Mouse (Mus musculus) thymus, adult 2 months (tissue): Measurements from ENCODE around the gene C5ar2. TPM values are rescaled to one million over a fixed set of nuclear protein-coding genes. Genes with fewer than 3 reads are reported as not detected.

ENCODE experiments used
- DNase-seq: peaks from one replicate; pipeline ENCODE4 v3.0.0; 2021
- H3K27ac ChIP-seq: fragments of 200-500 bp; 2 replicates; pipeline ENCODE4 v1.5.1; 2012; ENCODE audit warnings: low read length, control low read depth; ENCODE audit not compliant: control insufficient read depth, insufficient read depth
- H3K27me3 ChIP-seq: fragments of 200-500 bp; 2 replicates; pipeline ENCODE4 v1.6.1; 2012; ENCODE audit warnings: mild to moderate bottlenecking, low read length, moderate library complexity, mixed read lengths; ENCODE audit not compliant: control insufficient read depth, insufficient read depth
- H3K36me3 ChIP-seq: fragments of 200-500 bp; 2 replicates; pipeline ENCODE4 v1.6.1; 2012; ENCODE audit warnings: mild to moderate bottlenecking, low read length, moderate library complexity; ENCODE audit not compliant: control insufficient read depth, insufficient read depth
- H3K4me1 ChIP-seq: fragments of 200-500 bp; replicated peaks from 2 replicates; pipeline ENCODE4 v1.6.1; 2012; ENCODE audit warnings: low read length; ENCODE audit not compliant: control insufficient read depth, insufficient read depth
- H3K4me3 ChIP-seq: fragments of 200-500 bp; 2 replicates; pipeline ENCODE4 v1.5.1; 2012; ENCODE audit warnings: mild to moderate bottlenecking, low read length, control low read depth, moderate library complexity; ENCODE audit not compliant: control insufficient read depth, insufficient read depth
- CTCF ChIP-seq: fragments of 200-500 bp; IDR thresholded peaks from 2 replicates; pipeline ENCODE4 v1.5.1; 2012; ENCODE audit warnings: mild to moderate bottlenecking, control low read depth, low read length, moderate library complexity, borderline replicate concordance; ENCODE audit not compliant: control insufficient read depth, poor library complexity, insufficient read depth; ENCODE audit errors: extremely low read depth
- POLR2A ChIP-seq: fragments of 200-500 bp; IDR thresholded peaks from 2 replicates; pipeline ENCODE4 v1.6.1; 2012; ENCODE audit warnings: mild to moderate bottlenecking, low read length, control low read depth, moderate library complexity; ENCODE audit not compliant: control insufficient read depth, poor library complexity, insufficient read depth; ENCODE audit errors: extremely low read depth
- WGBS: fragments of 180-500 bp; shearing (Covaris S2); methylation state at CpG from one replicate; pipeline ENCODE4 v1.1.7; 2018; 5-methylcytosine and 5-hydroxymethylcytosine counted together
- polyA plus RNA-seq: library from polyadenylated mRNA; depleted of rRNA; stranded (reverse); fragments of >200 nt; gene quantifications from 2 replicates; pipeline ENCODE4 v1.2.3, GENCODE M21; 2012

C5ar2 gene
- polyA plus RNA-seq, 1 experiment, result 0.46 TPM

DNA sequence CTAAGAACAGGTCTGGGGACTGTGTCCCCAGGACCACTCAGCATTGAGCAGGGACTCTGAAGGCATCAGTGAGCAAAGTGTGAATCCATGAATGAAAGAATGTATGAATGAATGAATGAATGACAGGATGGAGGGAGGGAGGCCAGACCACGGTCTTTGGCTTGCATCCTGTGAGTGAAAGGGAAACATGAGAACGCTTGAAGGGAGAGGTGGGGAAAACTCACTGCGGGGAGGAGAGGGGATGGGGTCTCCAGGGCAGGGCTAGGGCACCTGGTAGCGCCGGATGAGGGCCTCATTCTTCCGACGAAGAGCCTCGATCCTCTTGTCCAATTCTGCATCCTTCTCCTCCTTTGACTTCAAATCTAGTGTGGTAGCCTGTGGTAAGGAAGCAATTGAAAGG, 40.0 kb upstream of the C5ar2 start:
- no peak overlapping the region for H3K4me3 ChIP-seq
- H3K27me3 ChIP-seq, result no peaks in the 10 kb centered on the region
- H3K4me1 ChIP-seq, result peaks cover 12% of the 10 kb centered on the region
- no peak for DNase-seq
- TF ChIP-seq POLR2A (no peak), CTCF (no peak)
- H3K36me3 ChIP-seq, result peaks cover 21% of the 10 kb centered on the region
- 94% methylated on average over 8 of the region's 8 CpGs for WGBS
- no peak overlapping the region for H3K27ac ChIP-seq

DNA sequence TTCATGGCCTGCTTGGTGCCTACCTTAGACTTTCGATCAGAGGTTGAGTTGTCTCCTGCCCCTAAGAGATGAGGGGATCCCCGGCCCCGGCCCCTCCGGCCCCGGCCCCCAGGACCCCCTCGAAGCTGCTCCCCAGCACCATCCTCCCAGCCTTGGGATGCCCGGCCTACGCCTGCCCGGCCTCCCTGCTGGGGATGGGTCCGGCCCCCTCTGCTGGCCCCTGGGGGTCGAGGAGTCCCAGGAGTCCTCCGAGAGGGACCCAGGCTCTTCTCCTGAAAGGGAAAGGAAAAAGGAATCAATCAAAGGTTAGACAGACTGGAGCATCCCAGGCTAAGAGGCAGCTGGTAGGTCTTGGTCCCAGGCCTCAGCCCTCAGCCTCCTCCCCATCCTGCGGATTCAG, 38.4 kb upstream of the C5ar2 start:
- Histone ChIP-seq H3K27me3 (no peaks in the 10 kb centered on the region), H3K4me3 (no peak overlapping the region), H3K36me3 (peaks cover 21% of the 10 kb centered on the region), H3K27ac (no peak overlapping the region), H3K4me1 (peaks cover 12% of the 10 kb centered on the region)
- WGBS, result 96% methylated on average over 13 of the region's 13 CpGs
- no peak for DNase-seq
- TF ChIP-seq CTCF (no peak), POLR2A (no peak)

GRCm38 (mm10) chr7:16280721-16281120, 36.8 kb upstream of the C5ar2 start:
- H3K4me3 ChIP-seq, result no peak overlapping the region
- H3K36me3 ChIP-seq, result peaks cover 21% of the 10 kb centered on the region
- H3K27ac ChIP-seq, result no peak overlapping the region
- no peak for TF ChIP-seq POLR2A
- WGBS, result 95% methylated on average over 11 of the region's 11 CpGs
- DNase-seq, result no peak
- no peaks in the 10 kb centered on the region for H3K27me3 ChIP-seq
- peaks cover 7% of the 10 kb centered on the region for H3K4me1 ChIP-seq

- TF ChIP-seq POLR2A (no peak), CTCF (no peak)
- H3K27ac ChIP-seq, result no peak overlapping the region
- no peaks in the 10 kb centered on the region for H3K36me3 ChIP-seq
- no peak for DNase-seq
- H3K4me3 ChIP-seq, result no peak overlapping the region
- WGBS, result 85% methylated on average over 10 of the region's 10 CpGs
- H3K4me1 ChIP-seq, result peaks cover 17% of the 10 kb centered on the region
- no peaks in the 10 kb centered on the region for H3K27me3 ChIP-seq
Measured at GRCm38 (mm10) chr7:16274922-16275890, 31.3 kb upstream of the C5ar2 start.

- WGBS, result under 1% methylated on average over 18 of the region's 18 CpGs
- peak overlapping the region; percentile 68; the same call in 1 of the 2 replicates for H3K27ac ChIP-seq
- 0 out of 2 replicates have a peak, but pooled peaks have one; percentile 28 for TF ChIP-seq POLR2A
- TF ChIP-seq CTCF, result no peak
- H3K36me3 ChIP-seq, result no peaks in the 10 kb centered on the region
- peaks cover 17% of the 10 kb centered on the region for H3K4me1 ChIP-seq
- peak; percentile 86 for DNase-seq
- H3K4me3 ChIP-seq, result peak overlapping the region; percentile 66
- H3K27me3 ChIP-seq, result no peaks in the 10 kb centered on the region
Measured at GRCm38 (mm10) chr7:16273766-16274140, 29.8 kb upstream of the C5ar2 start.

GRCm38 (mm10) chr7:16273081-16273765, 29.3 kb upstream of the C5ar2 start, which contains the start of gene Inafm1:
TSS of gene Inafm1 (minus strand) at chr7:16273617.
- no peaks in the 10 kb centered on the region for H3K36me3 ChIP-seq
- TF ChIP-seq CTCF (no peak), POLR2A (0 out of 2 replicates have a peak, but pooled peaks have one; percentile 41)
- peak within 1 kb of the TSS; percentile 66 for H3K4me3 ChIP-seq
- WGBS, result 1% methylated on average over 48 of the region's 49 CpGs
- DNase-seq, result peak; percentile 88
- peaks cover 17% of the 10 kb centered on the region for H3K4me1 ChIP-seq
- peak within 1 kb of the TSS; percentile 68; the same call in 1 of the 2 replicates for H3K27ac ChIP-seq
- H3K27me3 ChIP-seq, result no peaks in the 10 kb centered on the region
